Mouse (Mus musculus) lung, postnatal 0 days (tissue): ENCODE measurements at regions not wholly inside any gene's neighbourhood (a gene's known extent, or its start where the extent isn't known, plus 50 kb on each side); places are given as distances from the start of the nearest gene placed in this dataset.

ENCODE experiments used
- CTCF ChIP-seq: IDR thresholded peaks from 2 replicates; pipeline ENCODE4 v1.5.1; 2016; ENCODE audit warnings: antibody characterized with exemption, mild to moderate bottlenecking
- EP300 ChIP-seq: IDR thresholded peaks from 2 replicates; pipeline ENCODE4 v1.6.1; 2016; ENCODE audit warnings: antibody characterized with exemption, mild to moderate bottlenecking, control low read depth

- no peak for TF ChIP-seq CTCF
- peak; percentile 83 for TF ChIP-seq EP300
These were observed 71.0 kb upstream of the Dlg1 start for GRCm38 (mm10) chr16:31592014-31592871.
